Mouse (Mus musculus): Measurements from ENCODE around the gene Adamts4. TPM values are rescaled to one million over a fixed set of nuclear protein-coding genes. Genes with fewer than 3 reads are reported as not detected.

The Adamts4 gene
- polyA plus RNA-seq (2015; fragmentation: Nextera tagmentation; extraction: Ambion mirVana) = 8.7 and 9.1 TPM in 2 replicates

DNA sequence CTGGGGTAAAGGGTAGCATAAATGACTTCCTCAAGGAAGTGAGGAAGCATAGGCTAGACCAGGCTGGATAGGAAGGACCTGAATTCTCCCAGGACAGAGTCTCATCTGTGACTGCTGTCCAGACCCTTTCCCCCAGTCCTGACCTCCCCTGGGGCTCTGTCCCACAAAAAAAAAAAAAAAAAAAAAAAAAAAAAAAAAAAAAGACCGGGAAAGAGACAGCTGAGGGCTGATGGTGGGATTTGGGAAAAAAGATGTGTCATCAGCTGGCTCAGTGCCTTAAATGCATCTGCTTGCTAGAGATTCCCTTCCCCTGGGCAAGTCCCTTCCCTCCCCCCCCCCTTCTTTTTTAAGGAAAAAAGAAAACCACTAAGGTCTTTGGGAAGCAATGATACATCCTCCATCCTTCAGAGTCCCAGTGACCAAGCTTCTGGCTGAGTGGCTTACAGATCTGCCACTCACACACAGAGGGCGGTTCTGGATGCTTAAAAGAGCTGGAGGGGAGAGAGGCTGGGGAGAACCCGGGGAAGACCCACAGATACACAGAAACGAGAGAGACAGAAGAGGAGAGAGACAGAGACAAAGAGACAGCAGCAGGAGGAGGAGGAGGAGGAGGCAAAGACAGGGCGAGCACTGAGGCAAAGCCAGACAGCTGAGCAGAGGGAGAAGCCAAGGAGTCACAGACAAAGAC, at the start of gene Adamts4:
Adamts4 (plus strand) TSS at position 509 of the 688 bp plus-strand sequence.
- H3K9me3 ChIP-seq (replicated peaks; ENCODE audit: control insufficient read depth, low read length, poor library complexity, severe bottlenecking) = no peaks in the 10 kb centered on the region
- peak within 1 kb of the TSS; percentile 34 for H3K4me3 ChIP-seq (ENCODE audit: low read depth, low read length)
- no peaks in the 10 kb centered on the region for H3K27me3 ChIP-seq (ENCODE audit: control insufficient read depth, insufficient read depth, low read depth, low read length)
- ATAC-seq = no peak
- WGBS = 14% methylated on average over 5 of the region's 5 CpGs
- H3K36me3 ChIP-seq (ENCODE audit: control insufficient read depth, insufficient read depth, low read length) = no peaks in the 10 kb centered on the region
- peak within 1 kb of the TSS; percentile 53 for H3K27ac ChIP-seq (ENCODE audit: low read length)
- peak within 1 kb of the TSS; percentile 53 for H3K4me2 ChIP-seq (ENCODE audit: low read length)
- H3K4me1 ChIP-seq (ENCODE audit: control insufficient read depth, insufficient read depth, low read length) = peaks cover 33% of the 10 kb centered on the region
- peak within 1 kb of the TSS; percentile 61 for H3K9ac ChIP-seq (ENCODE audit: low read depth, low read length)

DNA sequence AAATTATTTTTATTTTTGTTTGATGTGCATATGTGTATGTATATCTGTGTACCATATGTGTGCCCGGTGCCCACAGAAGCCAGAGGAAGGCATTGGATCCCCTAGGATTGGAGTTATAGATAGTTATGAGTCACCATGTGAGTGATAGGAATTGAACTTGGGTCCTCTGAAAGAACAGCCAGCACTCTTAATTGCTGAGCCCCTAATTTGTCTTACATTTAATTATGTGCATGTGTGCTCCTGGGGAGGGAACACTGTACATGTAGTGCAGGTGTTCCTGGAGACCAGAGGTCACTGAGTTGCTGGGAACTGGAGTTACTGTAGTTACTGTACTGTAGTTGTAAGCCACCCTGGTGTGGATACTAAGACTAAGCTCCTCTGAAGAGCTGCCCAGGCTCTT, 49.5 kb upstream of the Adamts4 start:
- Histone ChIP-seq H3K9me3 (replicated peaks; ENCODE audit: control insufficient read depth, low read length, poor library complexity, severe bottlenecking) (no peaks in the 10 kb centered on the region), H3K27me3 (ENCODE audit: control insufficient read depth, insufficient read depth, low read depth, low read length) (no peaks in the 10 kb centered on the region; the same call in 1 of the 2 replicates), H3K4me3 (ENCODE audit: low read depth, low read length) (no peak overlapping the region), H3K4me2 (ENCODE audit: low read length) (no peak overlapping the region), H3K36me3 (ENCODE audit: control insufficient read depth, insufficient read depth, low read length) (no peaks in the 10 kb centered on the region), H3K4me1 (ENCODE audit: control insufficient read depth, insufficient read depth, low read length) (peaks cover 3% of the 10 kb centered on the region; the same call in 1 of the 2 replicates), H3K27ac (ENCODE audit: low read length) (no peak overlapping the region), H3K9ac (ENCODE audit: low read depth, low read length) (no peak overlapping the region)
- no peak for ATAC-seq
- 98% methylated on average over 1 of the region's 1 CpGs for WGBS

DNA sequence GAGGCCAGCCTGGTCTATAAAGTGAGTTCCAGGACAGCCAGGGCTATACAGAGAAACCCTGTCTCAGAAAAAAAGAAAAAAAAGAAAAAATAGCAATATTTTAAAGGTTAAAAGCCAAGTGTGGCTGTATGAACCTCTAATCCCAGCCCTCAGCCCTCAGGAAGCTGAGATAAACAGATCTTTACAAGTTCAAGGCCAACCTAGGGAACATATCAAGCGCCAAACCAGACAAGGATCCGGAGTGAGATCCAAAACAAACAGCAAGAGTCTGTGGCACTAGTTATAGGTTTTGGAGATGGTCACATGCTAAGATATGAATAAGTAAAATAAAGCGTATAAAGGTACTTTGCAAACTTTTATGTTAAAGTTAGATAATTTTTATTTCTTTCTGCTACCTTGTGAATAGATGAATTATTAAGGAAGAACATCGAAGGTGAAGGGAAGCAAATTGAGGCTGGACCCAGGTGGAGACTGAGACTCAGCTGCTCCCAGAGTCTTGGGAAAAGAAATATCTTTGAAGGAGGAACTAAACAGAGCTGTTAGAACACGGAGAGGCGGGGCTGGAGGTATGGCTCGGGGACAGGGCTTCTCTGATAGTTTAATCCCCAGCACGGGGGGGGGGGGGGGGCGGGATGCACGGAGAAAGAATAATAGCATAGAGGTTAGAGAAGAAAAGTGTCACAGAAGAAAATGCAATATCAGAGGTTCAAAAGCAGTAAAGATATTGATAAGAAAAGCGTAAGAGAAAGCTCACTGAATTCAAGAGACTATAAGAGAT, 46.6 kb upstream of the Adamts4 start:
- no peaks in the 10 kb centered on the region for H3K27me3 ChIP-seq (ENCODE audit: control insufficient read depth, insufficient read depth, low read depth, low read length)
- H3K4me1 ChIP-seq (ENCODE audit: control insufficient read depth, insufficient read depth, low read length) = no peaks in the 10 kb centered on the region
- no peaks in the 10 kb centered on the region for H3K9me3 ChIP-seq (replicated peaks; ENCODE audit: control insufficient read depth, low read length, poor library complexity, severe bottlenecking)
- no peak overlapping the region for H3K9ac ChIP-seq (ENCODE audit: low read depth, low read length)
- no peak overlapping the region for H3K27ac ChIP-seq (ENCODE audit: low read length)
- H3K4me2 ChIP-seq (ENCODE audit: low read length) = no peak overlapping the region
- no peak overlapping the region for H3K4me3 ChIP-seq (ENCODE audit: low read depth, low read length)
- ATAC-seq = no peak
- WGBS = 54% methylated on average over 11 of the region's 11 CpGs
- H3K36me3 ChIP-seq (ENCODE audit: control insufficient read depth, insufficient read depth, low read length) = no peaks in the 10 kb centered on the region

DNA sequence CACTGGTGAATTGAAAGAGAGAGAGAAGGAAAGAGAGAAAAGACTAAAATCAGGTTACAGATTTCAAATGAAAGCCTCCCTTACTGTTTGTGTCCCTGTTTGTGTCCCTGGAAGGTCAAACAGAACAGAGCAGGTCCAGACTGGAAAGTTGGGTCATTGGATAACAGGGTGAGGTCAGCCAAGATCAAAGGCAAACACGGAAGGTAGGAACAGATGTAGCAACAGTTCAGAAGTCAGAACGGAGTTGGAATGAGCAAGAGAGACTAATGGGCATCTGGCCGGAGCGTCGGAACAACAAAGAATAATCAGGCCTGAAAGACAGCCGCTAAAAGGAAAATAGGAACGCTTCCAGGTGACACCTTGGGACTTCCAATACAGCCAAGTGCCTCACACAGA, 46.0 kb upstream of the Adamts4 start:
- ATAC-seq = no peak
- Histone ChIP-seq H3K9me3 (replicated peaks; ENCODE audit: control insufficient read depth, low read length, poor library complexity, severe bottlenecking) (no peaks in the 10 kb centered on the region), H3K27ac (ENCODE audit: low read length) (no peak overlapping the region), H3K36me3 (ENCODE audit: control insufficient read depth, insufficient read depth, low read length) (no peaks in the 10 kb centered on the region), H3K4me1 (ENCODE audit: control insufficient read depth, insufficient read depth, low read length) (no peaks in the 10 kb centered on the region), H3K9ac (ENCODE audit: low read depth, low read length) (no peak overlapping the region), H3K27me3 (ENCODE audit: control insufficient read depth, insufficient read depth, low read depth, low read length) (no peaks in the 10 kb centered on the region), H3K4me2 (ENCODE audit: low read length) (no peak overlapping the region), H3K4me3 (ENCODE audit: low read depth, low read length) (no peak overlapping the region)
- 70% methylated on average over 7 of the region's 7 CpGs for WGBS

DNA sequence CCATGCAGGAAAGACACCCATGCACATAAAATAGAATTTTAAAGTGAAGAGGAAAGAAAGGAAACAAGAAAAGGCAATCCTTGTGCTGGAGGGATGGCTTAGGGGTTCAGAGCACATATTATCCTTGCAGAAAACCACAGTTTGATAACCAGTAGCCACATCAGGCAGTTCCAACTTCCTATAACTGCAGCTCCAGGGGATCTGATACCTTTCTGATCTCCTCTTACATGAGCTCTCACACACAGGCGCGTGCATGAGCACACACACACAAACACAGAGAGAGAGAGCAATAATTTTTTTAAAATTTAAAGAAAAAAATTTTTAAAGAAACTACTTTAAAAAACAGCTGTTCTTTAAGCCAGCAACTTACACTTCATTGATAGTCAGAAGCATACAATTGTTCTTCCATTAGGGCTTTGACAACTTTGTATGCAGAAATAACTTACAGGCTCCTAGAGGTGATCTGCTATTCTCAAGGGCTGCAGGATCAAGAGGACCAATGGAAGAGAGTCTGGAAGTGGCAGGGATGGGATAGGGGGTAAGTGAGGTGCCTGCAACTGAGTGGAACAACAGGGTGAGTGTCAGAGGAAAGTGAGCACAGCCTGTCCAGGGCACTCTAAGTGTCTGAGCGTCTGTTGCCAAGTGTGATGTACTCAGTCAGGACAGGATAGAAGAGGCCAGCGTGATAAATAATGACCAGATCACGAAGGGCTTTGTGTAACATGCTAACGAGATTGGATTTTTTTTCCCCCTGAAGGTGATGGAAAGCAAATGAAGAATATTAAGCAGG, 44.3 kb upstream of the Adamts4 start:
- ATAC-seq = no peak
- H3K4me2 ChIP-seq (ENCODE audit: low read length) = no peak overlapping the region
- 65% methylated on average over 6 of the region's 6 CpGs for WGBS
- no peaks in the 10 kb centered on the region for H3K27me3 ChIP-seq (ENCODE audit: control insufficient read depth, insufficient read depth, low read depth, low read length)
- no peaks in the 10 kb centered on the region for H3K36me3 ChIP-seq (ENCODE audit: control insufficient read depth, insufficient read depth, low read length)
- H3K4me1 ChIP-seq (ENCODE audit: control insufficient read depth, insufficient read depth, low read length) = no peaks in the 10 kb centered on the region
- H3K9ac ChIP-seq (ENCODE audit: low read depth, low read length) = no peak overlapping the region
- no peak overlapping the region for H3K4me3 ChIP-seq (ENCODE audit: low read depth, low read length)
- no peaks in the 10 kb centered on the region for H3K9me3 ChIP-seq (replicated peaks; ENCODE audit: control insufficient read depth, low read length, poor library complexity, severe bottlenecking)
- no peak overlapping the region for H3K27ac ChIP-seq (ENCODE audit: low read length)

DNA sequence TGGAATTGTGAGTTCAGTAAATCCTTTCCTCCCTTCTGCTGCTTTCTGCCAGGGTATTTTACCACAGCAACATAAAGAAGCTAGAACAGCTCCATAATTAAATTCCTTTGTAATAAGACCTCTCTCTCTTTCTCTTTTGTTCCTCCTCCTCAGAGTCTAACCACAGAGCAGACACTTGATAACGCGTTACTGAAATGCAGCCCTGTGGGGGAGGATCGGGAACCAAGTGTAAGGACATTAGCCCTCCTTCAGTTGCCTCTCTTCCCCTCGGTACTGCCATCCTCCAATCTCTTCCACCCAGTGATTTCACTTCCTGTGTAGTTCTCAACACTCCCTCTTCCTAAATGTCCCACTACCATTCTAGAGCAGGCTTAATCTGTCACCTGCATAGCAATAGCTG, 40.8 kb upstream of the Adamts4 start:
- WGBS = 16% methylated on average over 4 of the region's 4 CpGs
- no peaks in the 10 kb centered on the region for H3K27me3 ChIP-seq (ENCODE audit: control insufficient read depth, insufficient read depth, low read depth, low read length)
- no peak for ATAC-seq
- no peaks in the 10 kb centered on the region for H3K9me3 ChIP-seq (replicated peaks; ENCODE audit: control insufficient read depth, low read length, poor library complexity, severe bottlenecking)
- H3K4me2 ChIP-seq (ENCODE audit: low read length) = no peak overlapping the region
- no peaks in the 10 kb centered on the region for H3K36me3 ChIP-seq (ENCODE audit: control insufficient read depth, insufficient read depth, low read length)
- no peak overlapping the region for H3K9ac ChIP-seq (ENCODE audit: low read depth, low read length)
- no peaks in the 10 kb centered on the region for H3K4me1 ChIP-seq (ENCODE audit: control insufficient read depth, insufficient read depth, low read length)
- no peak overlapping the region for H3K4me3 ChIP-seq (ENCODE audit: low read depth, low read length)
- no peak overlapping the region for H3K27ac ChIP-seq (ENCODE audit: low read length)

DNA sequence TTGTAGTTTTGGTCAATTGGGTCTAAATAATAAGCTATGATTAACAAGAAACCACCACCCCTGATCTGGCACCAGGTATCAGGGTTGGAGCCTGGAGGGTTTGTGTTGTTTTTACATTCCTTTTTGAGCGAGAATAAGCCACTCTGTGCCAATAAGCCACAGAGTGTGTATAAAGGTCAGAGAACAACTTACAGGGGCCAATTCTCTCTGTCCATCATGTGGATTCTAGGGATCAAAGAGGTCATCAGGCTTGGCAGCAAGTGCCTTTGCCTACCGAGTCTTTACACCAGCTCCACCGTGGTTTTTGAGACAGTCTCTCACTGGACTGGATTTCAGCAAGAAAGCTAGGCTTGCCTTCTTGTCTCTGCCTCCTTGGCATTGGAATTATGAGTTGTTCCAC, 37.4 kb upstream of the Adamts4 start:
- Histone ChIP-seq H3K27ac (ENCODE audit: low read length) (no peak overlapping the region), H3K9ac (ENCODE audit: low read depth, low read length) (no peak overlapping the region), H3K4me1 (ENCODE audit: control insufficient read depth, insufficient read depth, low read length) (no peaks in the 10 kb centered on the region), H3K9me3 (replicated peaks; ENCODE audit: control insufficient read depth, low read length, poor library complexity, severe bottlenecking) (no peaks in the 10 kb centered on the region), H3K27me3 (ENCODE audit: control insufficient read depth, insufficient read depth, low read depth, low read length) (no peaks in the 10 kb centered on the region), H3K36me3 (ENCODE audit: control insufficient read depth, insufficient read depth, low read length) (no peaks in the 10 kb centered on the region), H3K4me2 (ENCODE audit: low read length) (no peak overlapping the region), H3K4me3 (ENCODE audit: low read depth, low read length) (no peak overlapping the region)
- ATAC-seq = no peak
- 38% methylated on average over 3 of the region's 3 CpGs for WGBS

DNA sequence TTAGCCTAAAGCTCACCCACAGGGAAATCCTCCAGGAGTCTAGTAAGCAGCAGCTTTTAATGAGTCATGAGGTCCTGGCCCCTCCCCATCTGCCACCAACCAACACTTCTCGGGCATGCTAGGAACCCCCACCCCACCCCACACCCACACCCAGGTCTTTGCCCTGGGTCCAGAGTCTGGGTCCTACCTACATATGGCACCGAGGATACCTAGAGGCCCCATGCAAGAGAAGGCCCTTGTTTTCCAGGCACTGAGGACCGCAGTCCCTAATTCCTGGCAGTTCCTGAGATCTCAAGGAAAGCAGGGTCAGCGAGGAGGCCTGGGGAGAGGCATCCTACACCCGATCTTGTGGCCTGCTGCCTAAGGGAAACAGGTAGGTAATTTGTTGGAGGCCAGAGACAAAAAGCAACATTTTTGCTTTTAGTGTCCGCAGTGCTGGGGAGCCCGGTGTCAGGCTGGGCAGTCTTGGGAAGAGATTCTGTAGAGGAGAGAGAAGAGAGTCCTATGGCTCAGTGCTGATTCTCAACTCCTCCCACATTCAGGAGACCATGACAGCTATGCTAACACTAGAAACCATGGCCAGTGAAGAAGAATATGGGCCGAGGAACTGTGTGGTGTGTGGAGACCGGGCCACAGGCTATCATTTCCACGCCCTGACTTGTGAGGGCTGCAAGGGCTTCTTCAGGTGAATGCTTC, 36.3 kb upstream of the Adamts4 start, which contains the start of gene Nr1i3:
Nr1i3 (plus strand) TSS at position 170 of the 696 bp plus-strand sequence.
- 70% methylated on average over 10 of the region's 10 CpGs for WGBS
- Histone ChIP-seq H3K9ac (ENCODE audit: low read depth, low read length) (no peak within 1 kb of the TSS), H3K27ac (ENCODE audit: low read length) (no peak within 1 kb of the TSS), H3K36me3 (ENCODE audit: control insufficient read depth, insufficient read depth, low read length) (peaks cover 6% of the 10 kb centered on the region; the same call in 1 of the 2 replicates), H3K9me3 (replicated peaks; ENCODE audit: control insufficient read depth, low read length, poor library complexity, severe bottlenecking) (no peaks in the 10 kb centered on the region), H3K4me1 (ENCODE audit: control insufficient read depth, insufficient read depth, low read length) (no peaks in the 10 kb centered on the region), H3K27me3 (ENCODE audit: control insufficient read depth, insufficient read depth, low read depth, low read length) (no peaks in the 10 kb centered on the region), H3K4me2 (ENCODE audit: low read length) (no peak within 1 kb of the TSS), H3K4me3 (ENCODE audit: low read depth, low read length) (no peak within 1 kb of the TSS)
- ATAC-seq = no peak

All from midbrain, embryonic 16.5 days (tissue).